Mouse (Mus musculus) left cerebral cortex, postnatal 14 days (tissue): Measurements from ENCODE around the gene Cramp1l. TPM values are rescaled to one million over a fixed set of nuclear protein-coding genes. Genes with fewer than 3 reads are reported as not detected.

Experiments
- total RNA-seq, 2 experiments: library from RNA; stranded (reverse); gene quantifications; 2 replicates each; pipeline ENCODE4 v1.2.3; 2021

Cramp1l gene
- total RNA-seq, 2 experiments from 2014 or later, result 26.0 to 27.9 TPM

Other genes with a start within 250 kb of the Cramp1l start
- gene Meiob, start 211.5 kb downstream of the Cramp1l start, total RNA-seq, result not detected
- 100 to 1,000 TPM; 120 to 135 TPM for gene Hagh, start 175.6 kb downstream of the Cramp1l start, total RNA-seq
- gene Fahd1, start 165.4 kb downstream of the Cramp1l start, total RNA-seq, result 10 to 100 TPM; 15.8 to 19.4 TPM
- gene Igfals, start 149.8 kb downstream of the Cramp1l start, total RNA-seq, result not detected
- 10 to 100 TPM; 35.7 to 37.4 TPM for gene Nubp2, start 129.4 kb downstream of the Cramp1l start, total RNA-seq
- 10 to 100 TPM; 53.5 to 55.5 TPM for gene Spsb3, start 129.1 kb downstream of the Cramp1l start, total RNA-seq
- gene Eme2, start 120.7 kb downstream of the Cramp1l start, total RNA-seq, result 10 to 100 TPM; 58.1 to 61.6 TPM
- 10 to 100 TPM; 67.5 to 73.1 TPM for gene Mrps34, start 120.7 kb downstream of the Cramp1l start, total RNA-seq
- gene Nme3, start 119.3 kb downstream of the Cramp1l start, total RNA-seq, result 10 to 100 TPM; 40.3 to 44.6 TPM
- 100 to 1,000 TPM; 315 to 321 TPM for gene Mapk8ip3, start 78.8 kb downstream of the Cramp1l start, total RNA-seq
- 10 to 100 TPM in 1 of 2 experiments, 1 to 10 TPM in 1; 5.3 to 10.4 TPM for gene Jpt2, start 55.1 kb downstream of the Cramp1l start, total RNA-seq
- 10 to 100 TPM; 19.8 to 22.9 TPM for gene Ift140, start 297 bp upstream of the Cramp1l start, total RNA-seq
- gene Tmem204, start 67.8 kb upstream of the Cramp1l start, total RNA-seq, result 10 to 100 TPM in 1 of 2 experiments, 1 to 10 TPM in 1; 9.5 to 11.9 TPM
- gene Telo2, start 100.2 kb upstream of the Cramp1l start, total RNA-seq, result 10 to 100 TPM; 29.8 to 32.3 TPM
- 1 to 10 TPM; 1.9 to 2.3 TPM for gene Ptx4, start 105.0 kb upstream of the Cramp1l start, total RNA-seq
- 10 to 100 TPM; 49.7 to 52.2 TPM for gene Clcn7, start 117.6 kb upstream of the Cramp1l start, total RNA-seq
- under 1 TPM in 1 of 2 experiments, not detected in 1; 0.24 TPM for gene Ccdc154, start 146.7 kb upstream of the Cramp1l start, total RNA-seq
- not detected for gene Gm38655, start 159.7 kb upstream of the Cramp1l start, total RNA-seq
- 10 to 100 TPM; 18.4 to 20.0 TPM for gene BC003965, start 168.8 kb upstream of the Cramp1l start, total RNA-seq
- gene Unkl, start 172.6 kb upstream of the Cramp1l start, total RNA-seq, result 10 to 100 TPM; 33.4 to 38.6 TPM
- gene Gnptg, start 224.3 kb upstream of the Cramp1l start, total RNA-seq, result 10 to 100 TPM; 72.2 to 73.5 TPM
- gene Tsr3, start 224.4 kb upstream of the Cramp1l start, total RNA-seq, result 10 to 100 TPM; 25.0 to 27.2 TPM
- gene Baiap3, start 240.6 kb upstream of the Cramp1l start, total RNA-seq, result 10 to 100 TPM; 15.2 to 23.8 TPM